Mouse (Mus musculus): ENCODE results near the gene Slc35e3. TPM values are rescaled to one million over a fixed set of nuclear protein-coding genes. Genes with fewer than 3 reads are reported as not detected.

Slc35e3 gene
- polyA plus RNA-seq, 1 experiment from 2014 or later, result 18.3 TPM

- no peaks in the 10 kb centered on the region for H3K27me3 ChIP-seq (ENCODE audit: control insufficient read depth, insufficient read depth, low read depth, low read length)
- H3K9me3 ChIP-seq (ENCODE audit: control insufficient read depth, low read length), result no peaks in the 10 kb centered on the region
- H3K36me3 ChIP-seq (ENCODE audit: control insufficient read depth, insufficient read depth, low read length), result peaks cover 60% of the 10 kb centered on the region
- H3K4me1 ChIP-seq (replicated peaks; ENCODE audit: control insufficient read depth, insufficient read depth, low read length), result no peaks in the 10 kb centered on the region
- H3K27ac ChIP-seq (ENCODE audit: low read length), result no peak overlapping the region
- H3K4me3 ChIP-seq (ENCODE audit: low read length), result no peak overlapping the region
- H3K4me2 ChIP-seq (ENCODE audit: low read depth, low read length), result no peak overlapping the region
- WGBS, result 91% methylated on average over 17 of the region's 17 CpGs
- no peak overlapping the region for H3K9ac ChIP-seq (ENCODE audit: low read length)
- ATAC-seq (ENCODE audit: low read depth), result no peak
Observed at GRCm38 (mm10) chr10:117777501-117778327, 31.5 kb upstream of the Slc35e3 start.

DNA sequence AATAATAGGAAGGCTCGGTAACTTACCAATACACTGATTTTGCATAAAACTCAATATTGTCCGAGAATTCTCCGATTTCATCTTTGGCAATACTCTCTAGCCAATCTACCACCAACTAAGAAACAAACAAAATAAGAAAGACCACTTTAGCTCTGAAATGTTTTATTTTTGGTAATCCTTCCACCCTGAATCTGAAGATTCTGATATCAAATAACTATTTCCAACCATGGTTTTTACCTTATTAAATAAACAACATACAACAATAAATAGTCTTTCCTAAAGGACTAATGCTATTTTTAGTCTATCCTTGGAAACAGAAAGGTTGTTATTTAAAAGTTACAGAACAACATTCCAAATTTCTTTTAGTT is 30.9 kb upstream of the Slc35e3 start:
- Histone ChIP-seq H3K27me3 (ENCODE audit: control insufficient read depth, insufficient read depth, low read depth, low read length) (no peaks in the 10 kb centered on the region), H3K4me3 (ENCODE audit: low read length) (no peak overlapping the region), H3K9ac (ENCODE audit: low read length) (no peak overlapping the region), H3K4me2 (ENCODE audit: low read depth, low read length) (no peak overlapping the region), H3K27ac (ENCODE audit: low read length) (no peak overlapping the region), H3K36me3 (ENCODE audit: control insufficient read depth, insufficient read depth, low read length) (peaks cover 61% of the 10 kb centered on the region), H3K9me3 (ENCODE audit: control insufficient read depth, low read length) (no peaks in the 10 kb centered on the region), H3K4me1 (replicated peaks; ENCODE audit: control insufficient read depth, insufficient read depth, low read length) (no peaks in the 10 kb centered on the region)
- ATAC-seq (ENCODE audit: low read depth), result no peak
- WGBS, result 92% methylated on average over 3 of the region's 3 CpGs

GRCm38 (mm10) chr10:117776281-117777102 is 30.3 kb upstream of the Slc35e3 start:
- WGBS, result 84% methylated on average over 12 of the region's 12 CpGs
- Histone ChIP-seq H3K4me3 (ENCODE audit: low read length) (no peak overlapping the region), H3K4me2 (ENCODE audit: low read depth, low read length) (no peak overlapping the region), H3K9me3 (ENCODE audit: control insufficient read depth, low read length) (no peaks in the 10 kb centered on the region), H3K4me1 (replicated peaks; ENCODE audit: control insufficient read depth, insufficient read depth, low read length) (no peaks in the 10 kb centered on the region), H3K36me3 (ENCODE audit: control insufficient read depth, insufficient read depth, low read length) (peaks cover 59% of the 10 kb centered on the region), H3K9ac (ENCODE audit: low read length) (no peak overlapping the region), H3K27ac (ENCODE audit: low read length) (no peak overlapping the region), H3K27me3 (ENCODE audit: control insufficient read depth, insufficient read depth, low read depth, low read length) (no peaks in the 10 kb centered on the region)
- ATAC-seq (ENCODE audit: low read depth), result no peak

DNA sequence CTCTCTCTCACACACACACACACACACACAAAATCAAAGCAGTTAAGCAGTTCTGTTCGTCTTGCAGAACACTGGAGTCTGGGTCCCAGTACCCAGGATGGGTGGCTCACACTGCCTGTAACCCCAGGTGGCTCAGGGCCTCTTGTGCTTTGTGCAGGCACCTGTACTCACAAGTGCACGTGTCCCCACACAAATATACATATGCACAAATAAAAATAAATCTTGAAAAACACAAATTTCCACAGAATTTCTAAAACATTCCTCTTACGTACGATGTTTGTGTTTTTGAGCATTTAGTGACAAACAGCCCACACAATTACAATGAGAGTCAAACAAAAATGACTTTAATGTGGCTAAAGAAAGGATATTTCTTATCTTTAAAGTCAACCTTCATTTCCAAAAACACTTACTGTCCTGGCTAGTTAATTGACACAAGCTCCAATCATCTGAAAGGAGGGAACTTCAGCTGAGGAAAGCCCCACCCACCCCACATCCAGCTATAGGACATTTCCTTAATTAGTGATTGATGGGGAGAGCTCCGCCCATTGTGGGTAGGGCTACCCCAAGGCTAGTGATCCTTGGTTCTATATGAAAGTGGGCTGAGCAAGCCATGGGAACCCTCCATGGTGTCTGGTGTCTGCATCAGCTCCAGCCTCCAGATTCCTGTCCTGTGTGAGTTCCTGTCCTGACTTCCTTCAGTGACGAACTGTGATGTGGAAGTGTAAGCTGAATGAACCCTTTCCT is 29.4 kb upstream of the Slc35e3 start:
- Histone ChIP-seq H3K4me3 (ENCODE audit: low read length) (no peak overlapping the region), H3K4me2 (ENCODE audit: low read depth, low read length) (no peak overlapping the region), H3K4me1 (replicated peaks; ENCODE audit: control insufficient read depth, insufficient read depth, low read length) (no peaks in the 10 kb centered on the region), H3K9ac (ENCODE audit: low read length) (no peak overlapping the region), H3K27me3 (ENCODE audit: control insufficient read depth, insufficient read depth, low read depth, low read length) (no peaks in the 10 kb centered on the region), H3K9me3 (ENCODE audit: control insufficient read depth, low read length) (no peaks in the 10 kb centered on the region), H3K36me3 (ENCODE audit: control insufficient read depth, insufficient read depth, low read length) (peaks cover 55% of the 10 kb centered on the region), H3K27ac (ENCODE audit: low read length) (no peak overlapping the region)
- ATAC-seq (ENCODE audit: low read depth), result no peak
- WGBS, result 89% methylated on average over 6 of the region's 6 CpGs

GRCm38 (mm10) chr10:117774817-117775120 is 28.6 kb upstream of the Slc35e3 start:
- no peak overlapping the region for H3K4me3 ChIP-seq (ENCODE audit: low read length)
- 98% methylated on average over 1 of the region's 1 CpGs for WGBS
- H3K36me3 ChIP-seq (ENCODE audit: control insufficient read depth, insufficient read depth, low read length), result peaks cover 60% of the 10 kb centered on the region

GRCm38 (mm10) chr10:117774011-117774816 is 28.0 kb upstream of the Slc35e3 start:
- Histone ChIP-seq H3K36me3 (ENCODE audit: control insufficient read depth, insufficient read depth, low read length) (peaks cover 61% of the 10 kb centered on the region), H3K27ac (ENCODE audit: low read length) (no peak overlapping the region), H3K9me3 (ENCODE audit: control insufficient read depth, low read length) (no peaks in the 10 kb centered on the region), H3K4me1 (replicated peaks; ENCODE audit: control insufficient read depth, insufficient read depth, low read length) (no peaks in the 10 kb centered on the region), H3K4me3 (ENCODE audit: low read length) (no peak overlapping the region), H3K4me2 (ENCODE audit: low read depth, low read length) (no peak overlapping the region), H3K27me3 (ENCODE audit: control insufficient read depth, insufficient read depth, low read depth, low read length) (no peaks in the 10 kb centered on the region), H3K9ac (ENCODE audit: low read length) (no peak overlapping the region)
- 91% methylated on average over 22 of the region's 22 CpGs for WGBS
- no peak for ATAC-seq (ENCODE audit: low read depth)

More at GRCm38 (mm10) chr10:117774817-117775120, 28.6 kb upstream of the Slc35e3 start:
- no peaks in the 10 kb centered on the region for H3K4me1 ChIP-seq (replicated peaks; ENCODE audit: control insufficient read depth, insufficient read depth, low read length)
- no peak for ATAC-seq (ENCODE audit: low read depth)
- no peak overlapping the region for H3K9ac ChIP-seq (ENCODE audit: low read length)
- no peaks in the 10 kb centered on the region for H3K27me3 ChIP-seq (ENCODE audit: control insufficient read depth, insufficient read depth, low read depth, low read length)
- H3K4me2 ChIP-seq (ENCODE audit: low read depth, low read length), result no peak overlapping the region
- no peak overlapping the region for H3K27ac ChIP-seq (ENCODE audit: low read length)
- H3K9me3 ChIP-seq (ENCODE audit: control insufficient read depth, low read length), result no peaks in the 10 kb centered on the region

- no peaks in the 10 kb centered on the region for H3K27me3 ChIP-seq (ENCODE audit: control insufficient read depth, insufficient read depth, low read depth, low read length)
- no peak overlapping the region for H3K27ac ChIP-seq (ENCODE audit: low read length)
- WGBS, result 94% methylated on average over 7 of the region's 7 CpGs
- no peak overlapping the region for H3K9ac ChIP-seq (ENCODE audit: low read length)
- no peaks in the 10 kb centered on the region for H3K9me3 ChIP-seq (ENCODE audit: control insufficient read depth, low read length)
- peaks cover 55% of the 10 kb centered on the region for H3K36me3 ChIP-seq (ENCODE audit: control insufficient read depth, insufficient read depth, low read length)
- ATAC-seq (ENCODE audit: low read depth), result no peak
- no peak overlapping the region for H3K4me2 ChIP-seq (ENCODE audit: low read depth, low read length)
- no peak overlapping the region for H3K4me3 ChIP-seq (ENCODE audit: low read length)
- no peaks in the 10 kb centered on the region for H3K4me1 ChIP-seq (replicated peaks; ENCODE audit: control insufficient read depth, insufficient read depth, low read length)
Observed at GRCm38 (mm10) chr10:117773106-117773720, 27.0 kb upstream of the Slc35e3 start.

DNA sequence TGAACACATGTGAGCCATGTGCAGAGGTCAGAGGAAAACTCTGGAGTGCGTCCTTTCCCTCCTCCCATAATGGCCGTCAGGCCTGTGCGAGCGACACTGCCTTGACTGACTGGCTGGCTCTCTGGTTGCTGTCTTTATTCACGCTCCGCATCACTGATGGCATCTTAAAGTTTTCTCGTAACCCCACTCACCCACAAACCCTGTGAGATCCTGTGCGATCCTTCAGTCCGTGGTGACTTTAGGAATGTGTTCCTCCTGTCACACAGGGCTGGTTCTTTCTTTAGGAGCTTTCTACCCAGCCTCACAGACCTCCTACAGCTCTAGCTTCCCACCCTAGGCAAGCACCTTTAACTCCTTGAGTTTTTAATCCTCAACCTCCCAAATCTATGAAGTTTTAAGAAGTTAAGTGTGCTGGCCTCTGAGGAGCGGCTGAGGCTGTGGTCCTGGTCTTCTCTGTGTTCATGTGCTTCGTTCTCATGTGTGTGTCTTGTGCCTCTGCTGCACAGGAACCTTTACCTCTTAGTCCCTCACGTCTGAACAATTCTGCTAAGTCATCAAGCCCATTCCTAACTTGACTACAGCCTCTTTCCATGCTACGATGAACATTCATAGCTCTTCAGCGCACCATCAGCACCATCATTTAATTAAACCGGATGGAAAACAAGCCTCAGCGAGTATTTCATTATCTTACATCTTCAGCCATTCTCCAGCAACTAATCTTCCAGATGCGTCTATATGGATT is 26.4 kb upstream of the Slc35e3 start:
- Histone ChIP-seq H3K4me1 (replicated peaks; ENCODE audit: control insufficient read depth, insufficient read depth, low read length) (no peaks in the 10 kb centered on the region), H3K27me3 (ENCODE audit: control insufficient read depth, insufficient read depth, low read depth, low read length) (no peaks in the 10 kb centered on the region), H3K27ac (ENCODE audit: low read length) (no peak overlapping the region), H3K36me3 (ENCODE audit: control insufficient read depth, insufficient read depth, low read length) (peaks cover 56% of the 10 kb centered on the region), H3K9me3 (ENCODE audit: control insufficient read depth, low read length) (no peaks in the 10 kb centered on the region), H3K4me3 (ENCODE audit: low read length) (no peak overlapping the region), H3K4me2 (ENCODE audit: low read depth, low read length) (no peak overlapping the region), H3K9ac (ENCODE audit: low read length) (no peak overlapping the region)
- WGBS, result 93% methylated on average over 17 of the region's 17 CpGs
- ATAC-seq (ENCODE audit: low read depth), result no peak

Data from lung, embryonic 16.5 days (tissue).